Comparison of ENCODE assay signal across 13 mouse cellular contexts in the genomic region with DNA sequence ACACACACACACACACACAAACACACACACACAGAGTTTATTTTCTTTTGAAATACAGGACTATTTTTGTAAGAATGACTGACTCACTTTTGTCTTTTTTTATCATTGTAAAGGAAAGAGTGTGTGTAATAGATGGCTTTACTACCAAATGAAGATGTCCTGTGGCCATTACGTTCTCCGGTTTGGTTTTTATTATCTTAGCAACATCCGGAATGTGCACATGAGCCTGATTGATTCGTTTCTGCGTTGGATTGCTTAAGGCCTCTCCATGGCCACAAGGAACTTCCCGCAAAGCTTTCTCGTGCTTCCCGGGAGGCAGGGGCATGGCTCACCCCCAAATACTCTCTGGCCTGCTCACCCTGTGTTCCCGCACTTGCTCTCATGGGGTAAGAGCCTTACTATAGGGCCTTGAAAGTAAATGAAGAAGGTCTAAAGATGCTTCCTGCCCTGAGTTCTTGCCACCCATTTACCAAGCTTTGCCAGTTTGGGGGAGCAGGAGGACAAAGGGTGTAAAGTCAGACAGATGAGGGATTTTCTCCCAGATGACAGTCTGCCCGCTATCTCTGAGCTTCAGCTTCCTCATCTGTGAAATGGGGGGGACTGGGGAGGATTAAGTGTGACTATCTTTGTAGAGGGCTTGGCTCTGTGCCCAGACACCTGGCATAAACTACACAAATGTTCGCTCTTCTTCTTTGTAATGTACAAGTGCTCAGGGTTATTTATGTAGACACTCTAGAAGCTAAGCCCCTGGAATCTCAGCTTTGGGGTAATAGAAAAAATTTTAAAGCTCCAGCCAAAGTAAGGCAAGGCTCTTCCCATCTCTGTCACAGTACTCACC. TPM values are rescaled to one million over a fixed set of nuclear protein-coding genes. Genes with fewer than 3 reads are reported as not detected.
DNase-seq lines count a peak whose midpoint lies in the region; ATAC-seq lines count a peak whose summit lies in the region.
"Had no signal": no experiment of that assay in that cellular context is flagged by ENCODE, and none has a peak within 500 bp of the region (broad histone marks: within the 10 kb centered on the region; RNA-seq: fewer than 3 reads in every experiment).

No protein-coding gene starts in this region.

- no peak overlapping the region for H3K9ac ChIP-seq in heart, embryonic 12.5 days
- no peak overlapping the region for H3K9ac ChIP-seq in kidney, embryonic 14.5 days (ENCODE audit: low read depth, low read length)
- H3K9ac ChIP-seq: liver, embryonic 14.5 days; midbrain, embryonic 15.5 days had no signal

- WGBS in heart, embryonic 12.5 days = 69% methylated on average over 11 of the region's 11 CpGs
- 72% methylated on average over 11 of the region's 11 CpGs for WGBS in kidney, embryonic 14.5 days

- H3K4me1 ChIP-seq in heart, embryonic 12.5 days (replicated peaks) = peaks cover 15% of the 10 kb centered on the region
- H3K4me1 ChIP-seq in kidney, embryonic 14.5 days (ENCODE audit: control insufficient read depth, insufficient read depth, low read length) = no peaks in the 10 kb centered on the region
- H3K4me1 ChIP-seq: forebrain, embryonic 10.5 days; midbrain, embryonic 15.5 days had no signal

- H3K9me3 ChIP-seq in heart, embryonic 12.5 days (replicated peaks) = no peaks in the 10 kb centered on the region
- no peaks in the 10 kb centered on the region for H3K9me3 ChIP-seq in kidney, embryonic 14.5 days (ENCODE audit: control insufficient read depth, low read length)
- H3K9me3 ChIP-seq: forebrain, embryonic 10.5 days; midbrain, embryonic 15.5 days had no signal

- H3K4me2 ChIP-seq in heart, embryonic 12.5 days = no peak overlapping the region
- H3K4me2 ChIP-seq in kidney, embryonic 14.5 days (replicated peaks; ENCODE audit: low read depth, low read length) = no peak overlapping the region
- H3K4me2 ChIP-seq: midbrain, embryonic 15.5 days had no signal

- no peaks in the 10 kb centered on the region for H3K36me3 ChIP-seq in heart, embryonic 12.5 days
- no peaks in the 10 kb centered on the region for H3K36me3 ChIP-seq in kidney, embryonic 14.5 days (ENCODE audit: control insufficient read depth, insufficient read depth, low read length)
- H3K36me3 ChIP-seq: forebrain, embryonic 10.5 days; midbrain, embryonic 15.5 days had no signal

- DNase-seq in heart, adult 11 months = peak; percentile 90
- peak; percentile 56 for DNase-seq in kidney, postnatal 10 days
- peak; percentile 17 for DNase-seq in thymus, postnatal 14 days
- no peak for DNase-seq in thymus, postnatal 0 days (ENCODE audit: low spot score)
- no peak for DNase-seq in urinary bladder, postnatal 10 days (ENCODE audit: low spot score)
- DNase-seq: cerebellum, adult 18-20 months had no signal

- ATAC-seq in heart, embryonic 12.5 days (ENCODE audit: insufficient number of reproducible peaks, low FRiP score) = no peak
- ATAC-seq in kidney, embryonic 14.5 days (ENCODE audit: low FRiP score, low TSS enrichment) = no peak
- ATAC-seq: CD4-positive, CD25-positive, alpha-beta regulatory T cell, adult 4 months; midbrain, embryonic 15.5 days had no signal

- H3K27ac ChIP-seq in heart, embryonic 12.5 days (ENCODE audit: poor library complexity, severe bottlenecking) = no peak overlapping the region
- H3K27ac ChIP-seq in kidney, embryonic 14.5 days (ENCODE audit: low read depth, low read length) = no peak overlapping the region
- H3K27ac ChIP-seq: forebrain, embryonic 10.5 days; left cerebral cortex, adult 2 months; liver, embryonic 14.5 days; midbrain, embryonic 15.5 days had no signal

- H3K4me3 ChIP-seq in heart, embryonic 12.5 days = no peak overlapping the region
- H3K4me3 ChIP-seq in kidney, embryonic 14.5 days (ENCODE audit: low read length) = no peak overlapping the region
- H3K4me3 ChIP-seq: forebrain, embryonic 10.5 days; left cerebral cortex, adult 2 months; midbrain, embryonic 15.5 days had no signal

- no peaks in the 10 kb centered on the region for H3K27me3 ChIP-seq in heart, embryonic 12.5 days (replicated peaks)
- H3K27me3 ChIP-seq in kidney, embryonic 14.5 days (ENCODE audit: control insufficient read depth, insufficient read depth, low read length) = no peaks in the 10 kb centered on the region
- H3K27me3 ChIP-seq: midbrain, embryonic 15.5 days had no signal

RNA-seq across cellular contexts. Expression of gene Lmcd1, which starts 18.0 kb away (rescaled TPM):
- 48.7 and 49.3 TPM in 2 replicates for polyA plus RNA-seq in heart, embryonic 12.5 days (2016; fragmentation: Nextera tagmentation; extraction: Ambion mirVana)
- polyA plus RNA-seq in kidney, embryonic 14.5 days (2014; fragmentation: Nextera tagmentation; extraction: Ambion mirVana) = 14.5 and 20.0 TPM in 2 replicates
- 3.3 and 3.6 TPM in 2 replicates for polyA plus RNA-seq in thymus, postnatal 0 days (2015; fragmentation: Nextera tagmentation; extraction: Ambion mirVana)
- polyA plus RNA-seq: CD4-positive, CD25-positive, alpha-beta regulatory T cell, adult 4 months had no signal

Comparison
In these comparisons a context has a peak if more than half of its experiments do, and no peak if none do; other contexts are left out.
1. DNase-seq: peak in heart, adult 11 months (single experiment), kidney, postnatal 10 days (single experiment) and thymus, postnatal 14 days (single experiment); none in thymus, postnatal 0 days (single experiment) and urinary bladder, postnatal 10 days (single experiment).